Mouse (Mus musculus) stomach, embryonic 15.5 days (tissue): ENCODE measurements around the gene Gm11985. TPM values are rescaled to one million over a fixed set of nuclear protein-coding genes. Genes with fewer than 3 reads are reported as not detected.
A peak's percentile ranks its signal among the peaks of the same experiment; 100 is the strongest.

Experiments used
- ATAC-seq: fragments of 200-750 bp; cut with Nextera tagmentation; 2 replicates; pipeline ENCODE4 v1.8.0; 2017; ENCODE audit warnings: low read depth, moderate number of reproducible peaks, moderate TSS enrichment; ENCODE audit not compliant: insufficient read depth, low FRiP score
- H3K27ac ChIP-seq: fragments of 300-500 bp; sonication (generic); 2 replicates; pipeline ENCODE4 v1.5.1; 2015; ENCODE audit warnings: mild to moderate bottlenecking, inconsistent platforms
- H3K27me3 ChIP-seq: fragments of 300-500 bp; sonication (generic); replicated peaks from 2 replicates; pipeline ENCODE4 v1.6.1; 2015; ENCODE audit warnings: inconsistent platforms
- H3K36me3 ChIP-seq: fragments of 300-500 bp; sonication (generic); 2 replicates; pipeline ENCODE4 v1.6.1; 2015; ENCODE audit warnings: inconsistent platforms
- H3K4me1 ChIP-seq: fragments of 300-500 bp; sonication (generic); 2 replicates; pipeline ENCODE4 v1.6.1; 2015; ENCODE audit warnings: inconsistent platforms
- H3K4me2 ChIP-seq: fragments of 300-500 bp; sonication (generic); 2 replicates; pipeline ENCODE4 v1.6.1; 2015; ENCODE audit warnings: mild to moderate bottlenecking, inconsistent platforms
- H3K4me3 ChIP-seq: fragments of 300-500 bp; sonication (generic); replicated peaks from 2 replicates; pipeline ENCODE4 v1.5.1; 2015; ENCODE audit warnings: inconsistent platforms
- H3K9ac ChIP-seq: fragments of 300-500 bp; sonication (generic); 2 replicates; pipeline ENCODE4 v1.6.1; 2015; ENCODE audit warnings: inconsistent platforms
- H3K9me3 ChIP-seq: fragments of 300-500 bp; sonication (generic); 2 replicates; pipeline ENCODE4 v1.6.1; 2016; ENCODE audit warnings: inconsistent platforms
- WGBS: fragments of 180-500 bp; shearing (Covaris S2); methylation state at CpG from one replicate; pipeline ENCODE4 v1.1.7; 2015; 5-methylcytosine and 5-hydroxymethylcytosine counted together
- polyA plus RNA-seq: library from polyadenylated mRNA; unstranded; fragments of >200 nt; fragmentation: Nextera tagmentation; extraction: Ambion mirVana; gene quantifications from 2 replicates; pipeline ENCODE4 v1.2.1, GENCODE M21; 2015

Gm11985 gene
- polyA plus RNA-seq, 1 experiment from 2014 or later, result not detected

- ATAC-seq, result peak; percentile 57; the same call in 1 of the 2 replicates
- Histone ChIP-seq H3K27me3 (no peaks in the 10 kb centered on the region), H3K4me2 (no peak overlapping the region), H3K9me3 (no peaks in the 10 kb centered on the region), H3K9ac (no peak overlapping the region), H3K36me3 (no peaks in the 10 kb centered on the region), H3K4me3 (no peak overlapping the region), H3K4me1 (no peaks in the 10 kb centered on the region), H3K27ac (no peak overlapping the region)
- WGBS, result 57% methylated on average over 4 of the region's 4 CpGs
Observed at GRCm38 (mm10) chr11:7178724-7179123, 9.6 kb downstream of the Gm11985 start.

- no peak overlapping the region for H3K4me3 ChIP-seq
- H3K9ac ChIP-seq, result no peak overlapping the region
- no peak overlapping the region for H3K4me2 ChIP-seq
- no peak overlapping the region for H3K27ac ChIP-seq
- H3K36me3 ChIP-seq, result no peaks in the 10 kb centered on the region
- H3K4me1 ChIP-seq, result no peaks in the 10 kb centered on the region
- H3K9me3 ChIP-seq, result no peaks in the 10 kb centered on the region
- ATAC-seq, result 0 out of 2 replicates have a peak, but pooled peaks have one; percentile 25
- WGBS, result 70% methylated on average over 6 of the region's 6 CpGs
- no peaks in the 10 kb centered on the region for H3K27me3 ChIP-seq
Observed at GRCm38 (mm10) chr11:7173664-7174063, 14.7 kb downstream of the Gm11985 start.

DNA sequence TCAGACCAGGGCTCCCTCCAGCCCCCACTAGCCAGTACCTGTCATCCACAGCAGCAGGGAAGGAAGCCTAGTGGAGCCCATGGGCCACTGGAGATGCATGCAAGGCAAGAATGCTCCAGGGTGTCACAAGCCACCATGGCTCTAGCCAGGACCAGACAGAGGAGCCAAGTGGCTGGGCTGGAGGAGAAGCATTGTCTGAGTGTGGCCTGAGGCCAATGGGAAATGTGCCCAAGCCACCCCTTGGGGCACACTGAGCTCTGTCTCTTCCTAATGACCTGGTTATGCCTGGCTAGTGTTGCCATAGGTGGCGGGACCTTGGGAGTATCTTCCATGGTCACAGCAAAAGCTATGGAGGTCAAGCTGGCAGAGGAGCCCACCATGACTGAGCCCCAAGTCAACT is 18.7 kb downstream of the Gm11985 start:
- no peak overlapping the region for H3K27ac ChIP-seq
- no peak overlapping the region for H3K9ac ChIP-seq
- ATAC-seq, result no peak
- no peak overlapping the region for H3K4me2 ChIP-seq
- no peaks in the 10 kb centered on the region for H3K27me3 ChIP-seq
- no peaks in the 10 kb centered on the region for H3K36me3 ChIP-seq
- 100% methylated on average over 1 of the region's 1 CpGs for WGBS
- no peaks in the 10 kb centered on the region for H3K4me1 ChIP-seq
- no peaks in the 10 kb centered on the region for H3K9me3 ChIP-seq
- H3K4me3 ChIP-seq, result no peak overlapping the region

GRCm38 (mm10) chr11:7164416-7164815 is 24.0 kb downstream of the Gm11985 start:
- Histone ChIP-seq H3K4me2 (no peak overlapping the region), H3K9ac (no peak overlapping the region), H3K4me3 (no peak overlapping the region), H3K9me3 (no peaks in the 10 kb centered on the region), H3K27ac (no peak overlapping the region), H3K4me1 (peaks cover 7% of the 10 kb centered on the region), H3K36me3 (no peaks in the 10 kb centered on the region), H3K27me3 (no peaks in the 10 kb centered on the region)
- WGBS, result 74% methylated on average over 4 of the region's 4 CpGs
- no peak for ATAC-seq

GRCm38 (mm10) chr11:7161502-7162174 is 26.7 kb downstream of the Gm11985 start:
- peak overlapping the region; percentile 73 for H3K27ac ChIP-seq
- ATAC-seq, result no peak
- no peak overlapping the region for H3K4me3 ChIP-seq
- no peaks in the 10 kb centered on the region for H3K36me3 ChIP-seq
- H3K9me3 ChIP-seq, result no peaks in the 10 kb centered on the region
- peaks cover 10% of the 10 kb centered on the region for H3K4me1 ChIP-seq
- no peak overlapping the region for H3K9ac ChIP-seq
- no peaks in the 10 kb centered on the region for H3K27me3 ChIP-seq
- no peak overlapping the region for H3K4me2 ChIP-seq
- 80% methylated on average over 8 of the region's 8 CpGs for WGBS

- H3K36me3 ChIP-seq, result no peaks in the 10 kb centered on the region
- H3K4me1 ChIP-seq, result peaks cover 10% of the 10 kb centered on the region
- ATAC-seq, result peak; percentile 86
- no peak overlapping the region for H3K9ac ChIP-seq
- H3K27ac ChIP-seq, result peak overlapping the region; percentile 73
- no peaks in the 10 kb centered on the region for H3K27me3 ChIP-seq
- WGBS, result 12% methylated on average over 4 of the region's 4 CpGs
- H3K4me3 ChIP-seq, result no peak overlapping the region
- H3K4me2 ChIP-seq, result no peak overlapping the region
- no peaks in the 10 kb centered on the region for H3K9me3 ChIP-seq
Observed at GRCm38 (mm10) chr11:7160637-7161101, 27.7 kb downstream of the Gm11985 start.

GRCm38 (mm10) chr11:7160146-7160545 is 28.2 kb downstream of the Gm11985 start:
- Histone ChIP-seq H3K9ac (no peak overlapping the region), H3K4me3 (no peak overlapping the region), H3K4me1 (peaks cover 10% of the 10 kb centered on the region), H3K27me3 (no peaks in the 10 kb centered on the region), H3K9me3 (no peaks in the 10 kb centered on the region), H3K36me3 (no peaks in the 10 kb centered on the region), H3K4me2 (no peak overlapping the region), H3K27ac (peak overlapping the region; percentile 73)
- 56% methylated on average over 6 of the region's 6 CpGs for WGBS
- peak; percentile 7; the same call in 1 of the 2 replicates for ATAC-seq

DNA sequence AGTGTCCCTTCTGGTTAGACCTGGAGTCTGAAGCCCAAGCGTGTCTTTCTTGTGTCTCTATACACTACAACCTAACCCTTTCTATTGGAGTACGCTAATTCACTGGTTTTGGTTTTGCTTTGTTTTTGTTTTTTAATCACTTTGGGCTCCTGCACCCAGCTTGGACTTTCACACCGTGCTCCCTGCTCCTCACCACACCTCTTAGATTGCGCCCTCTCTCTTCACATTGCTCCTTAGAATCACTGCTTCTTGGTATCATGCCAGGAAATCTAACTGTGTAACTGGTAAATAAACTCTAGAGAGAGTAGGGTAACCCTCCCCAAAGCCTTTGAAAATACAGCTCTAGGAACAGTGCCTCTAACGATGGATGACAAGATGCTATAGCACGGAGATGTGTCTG is 30.2 kb downstream of the Gm11985 start:
- ATAC-seq, result no peak
- no peak overlapping the region for H3K4me2 ChIP-seq
- H3K4me3 ChIP-seq, result no peak overlapping the region
- no peaks in the 10 kb centered on the region for H3K36me3 ChIP-seq
- 81% methylated on average over 6 of the region's 6 CpGs for WGBS
- no peak overlapping the region for H3K9ac ChIP-seq
- H3K4me1 ChIP-seq, result peaks cover 10% of the 10 kb centered on the region
- no peaks in the 10 kb centered on the region for H3K27me3 ChIP-seq
- no peak overlapping the region for H3K27ac ChIP-seq
- H3K9me3 ChIP-seq, result no peaks in the 10 kb centered on the region

- Histone ChIP-seq H3K36me3 (no peaks in the 10 kb centered on the region), H3K27ac (no peak overlapping the region), H3K4me1 (peaks cover 10% of the 10 kb centered on the region), H3K4me2 (no peak overlapping the region), H3K9me3 (no peaks in the 10 kb centered on the region), H3K27me3 (no peaks in the 10 kb centered on the region), H3K4me3 (no peak overlapping the region), H3K9ac (no peak overlapping the region)
- no peak for ATAC-seq
- WGBS, result 53% methylated on average over 4 of the region's 4 CpGs
Observed at GRCm38 (mm10) chr11:7156427-7156826, 31.9 kb downstream of the Gm11985 start.

- Histone ChIP-seq H3K9me3 (no peaks in the 10 kb centered on the region), H3K36me3 (no peaks in the 10 kb centered on the region)
- WGBS, result 64% methylated on average over 8 of the region's 8 CpGs
Observed at GRCm38 (mm10) chr11:7153081-7153480, 35.3 kb downstream of the Gm11985 start.

DNA sequence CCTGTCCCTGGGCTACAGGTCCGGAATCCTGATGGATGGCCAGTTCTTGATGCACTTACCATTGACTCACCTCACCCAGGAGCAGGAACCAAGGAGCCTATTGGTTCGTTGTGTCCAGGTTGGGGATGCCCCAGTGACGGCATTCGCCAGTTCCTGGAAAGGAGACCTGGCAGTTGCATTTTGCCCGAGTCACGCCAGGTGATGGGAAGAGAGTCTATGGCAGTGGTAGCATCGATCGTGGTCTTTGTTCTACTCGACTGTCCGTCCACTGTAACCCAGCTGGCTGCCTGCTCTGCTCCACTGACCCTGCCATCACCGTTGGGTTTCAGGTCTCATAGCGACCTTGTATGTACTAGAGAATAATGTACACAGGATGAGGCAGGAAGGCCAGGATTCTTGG is 36.0 kb downstream of the Gm11985 start:
- no peak for ATAC-seq
- Histone ChIP-seq H3K36me3 (no peaks in the 10 kb centered on the region), H3K4me2 (no peak overlapping the region), H3K4me3 (no peak overlapping the region), H3K27me3 (no peaks in the 10 kb centered on the region), H3K9me3 (no peaks in the 10 kb centered on the region), H3K27ac (no peak overlapping the region), H3K9ac (no peak overlapping the region), H3K4me1 (0 out of 2 replicates have a peak, but pooled peaks cover 5% of the 10 kb centered on the region)
- WGBS, result 91% methylated on average over 12 of the region's 12 CpGs

More at GRCm38 (mm10) chr11:7153081-7153480, 35.3 kb downstream of the Gm11985 start:
- Histone ChIP-seq H3K4me1 (0 out of 2 replicates have a peak, but pooled peaks cover 8% of the 10 kb centered on the region), H3K27me3 (no peaks in the 10 kb centered on the region), H3K4me3 (no peak overlapping the region), H3K27ac (no peak overlapping the region), H3K9ac (no peak overlapping the region), H3K4me2 (no peak overlapping the region)
- ATAC-seq, result no peak

DNA sequence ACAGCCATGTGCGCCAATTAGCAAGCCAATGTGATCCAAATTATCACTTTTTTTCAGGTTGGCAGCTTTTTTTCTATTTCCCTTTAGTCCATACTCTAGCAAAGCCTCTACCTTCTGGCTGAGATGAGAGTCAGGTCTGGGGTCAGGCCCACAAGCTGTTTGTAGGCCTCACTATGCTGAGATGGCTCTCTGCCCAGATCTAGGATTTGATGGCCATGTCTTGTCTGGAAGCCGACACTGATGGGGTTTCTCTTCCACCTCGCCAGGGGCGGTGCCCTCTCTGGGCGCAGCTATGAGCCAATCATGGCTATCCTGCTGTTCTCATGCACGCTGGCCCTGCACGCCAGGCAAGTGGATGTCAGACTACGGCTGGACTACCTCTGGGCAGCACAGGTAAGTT is 37.9 kb downstream of the Gm11985 start:
- 87% methylated on average over 8 of the region's 8 CpGs for WGBS
- no peak overlapping the region for H3K9ac ChIP-seq
- 0 out of 2 replicates have a peak, but pooled peaks cover 5% of the 10 kb centered on the region for H3K4me1 ChIP-seq
- no peak overlapping the region for H3K4me2 ChIP-seq
- no peaks in the 10 kb centered on the region for H3K36me3 ChIP-seq
- no peak overlapping the region for H3K27ac ChIP-seq
- H3K4me3 ChIP-seq, result no peak overlapping the region
- no peak for ATAC-seq
- H3K27me3 ChIP-seq, result no peaks in the 10 kb centered on the region
- no peaks in the 10 kb centered on the region for H3K9me3 ChIP-seq
